Mouse (Mus musculus) CH12.LX (cell line): ENCODE data around the gene Cfdp1. TPM values are rescaled to one million over a fixed set of nuclear protein-coding genes. Genes with fewer than 3 reads are reported as not detected.

Experiments
- DNase-seq: peaks from one replicate; pipeline ENCODE4 v3.0.0-alpha.2; 2013; ENCODE audit errors: extremely low read depth
- H3K27ac ChIP-seq: 2 replicates; pipeline ENCODE4 v1.5.1; 2012; ENCODE audit warnings: low read depth, mild to moderate bottlenecking, control low read depth, moderate library complexity; ENCODE audit not compliant: insufficient read depth
- H3K27me3 ChIP-seq: replicated peaks from 2 replicates; pipeline ENCODE3; 2012; ENCODE audit warnings: inconsistent platforms
- H3K36me3 ChIP-seq, 2 experiments: replicated peaks in 1 of 2; 2 replicates each; pipeline versions ENCODE3 to v1.6.1; 2012; ENCODE audit warnings: inconsistent platforms in 1 of 2, low read length in 1 of 2, mild to moderate bottlenecking in 1 of 2, mixed read lengths in 1 of 2, moderate library complexity in 1 of 2; ENCODE audit not compliant: control insufficient read depth in 1 of 2, insufficient read depth in 1 of 2
- H3K4me1 ChIP-seq, 2 experiments: 2 replicates each; pipeline ENCODE4 v1.6.1; 2012; ENCODE audit warnings: inconsistent platforms in 1 of 2, moderate library complexity in 1 of 2; ENCODE audit not compliant: insufficient read depth in 2 of 2, control insufficient read depth in 1 of 2
- H3K4me2 ChIP-seq: 2 replicates; pipeline ENCODE4 v1.6.1; 2012; ENCODE audit warnings: low read depth, mild to moderate bottlenecking, control low read depth; ENCODE audit not compliant: poor library complexity, insufficient read depth, severe bottlenecking
- H3K4me3 ChIP-seq, 3 experiments: fragments of 150-350 bp in 1 of 3; sonication (generic) in 1 of 3; replicated peaks in 1 of 3; 2 replicates each; pipeline versions ENCODE3 to v1.5.1; 2011 to 2012; ENCODE audit warnings: low read depth in 2 of 3, low read length in 2 of 3, mild to moderate bottlenecking in 2 of 3, moderate library complexity in 2 of 3, control low read depth in 1 of 3, improper control_type of control experiment in 1 of 3, inconsistent platforms in 1 of 3, mixed read lengths in 1 of 3; ENCODE audit not compliant: poor library complexity in 1 of 3
- H3K79me2 ChIP-seq: replicated peaks from 2 replicates; pipeline ENCODE4 v1.6.1; 2012; ENCODE audit warnings: mild to moderate bottlenecking, moderate library complexity; ENCODE audit not compliant: control insufficient read depth, poor library complexity, insufficient read depth, severe bottlenecking; ENCODE audit errors: extremely low read depth
- H3K9ac ChIP-seq: 2 replicates; pipeline ENCODE4 v1.6.1; 2012; ENCODE audit warnings: low read depth, mild to moderate bottlenecking, control low read depth, moderate library complexity; ENCODE audit not compliant: insufficient read depth
- H3K9me3 ChIP-seq: replicated peaks from 2 replicates; pipeline ENCODE3; 2012; ENCODE audit warnings: low read length, inconsistent platforms, mixed read lengths
- BHLHE40 ChIP-seq: IDR thresholded peaks from 2 replicates; pipeline ENCODE4 v1.6.1; 2011; ENCODE audit warnings: mild to moderate bottlenecking, low read depth, low read length, improper control_type of control experiment
- CTCF ChIP-seq, 2 experiments: IDR thresholded peaks in 1 of 2; conservative IDR thresholded peaks in 1 of 2; 2 replicates each; pipeline ENCODE4 v1.5.1; 2011 to 2012; ENCODE audit warnings: low read depth in 2 of 2, low read length in 2 of 2, improper control_type of control experiment in 1 of 2, inconsistent platforms in 1 of 2, mild to moderate bottlenecking in 1 of 2, moderate library complexity in 1 of 2
- E2F4 ChIP-seq: IDR thresholded peaks from 2 replicates; pipeline ENCODE4 v1.6.1; 2011; ENCODE audit warnings: low read depth, low read length, improper control_type of control experiment; ENCODE audit not compliant: insufficient replicate concordance
- EP300 ChIP-seq: IDR thresholded peaks from 2 replicates; pipeline ENCODE4 v1.6.1; 2011; ENCODE audit warnings: low read length, improper control_type of control experiment
- ETS1 ChIP-seq: conservative IDR thresholded peaks from 2 replicates; pipeline ENCODE4 v1.6.1; 2012; ENCODE audit warnings: low read depth, mild to moderate bottlenecking, inconsistent platforms, low read length, improper control_type of control experiment, moderate library complexity
- GABPA ChIP-seq: IDR thresholded peaks from 2 replicates; pipeline ENCODE4 v1.6.1; 2012; ENCODE audit warnings: low read depth, low read length, improper control_type of control experiment, inconsistent platforms; ENCODE audit not compliant: insufficient replicate concordance
- HCFC1 ChIP-seq: IDR thresholded peaks from 2 replicates; pipeline ENCODE4 v1.6.1; 2012; ENCODE audit warnings: low read depth, mild to moderate bottlenecking, inconsistent platforms, low read length, improper control_type of control experiment
- IRF4 ChIP-seq: IDR thresholded peaks from 2 replicates; pipeline ENCODE4 v1.6.1; 2014; ENCODE audit warnings: low read depth, mild to moderate bottlenecking, inconsistent platforms, low read length, improper control_type of control experiment
- JUN ChIP-seq: IDR thresholded peaks from 2 replicates; pipeline ENCODE4 v1.6.1; 2011; ENCODE audit warnings: low read depth, mild to moderate bottlenecking, low read length, improper control_type of control experiment, moderate library complexity; ENCODE audit not compliant: insufficient read depth
- JUND ChIP-seq: conservative IDR thresholded peaks from 2 replicates; pipeline ENCODE4 v1.6.1; 2011; ENCODE audit warnings: low read depth, low read length, improper control_type of control experiment
- MAFK ChIP-seq: IDR thresholded peaks from 2 replicates; pipeline ENCODE4 v1.6.1; 2011; ENCODE audit warnings: low read length, improper control_type of control experiment; ENCODE audit not compliant: insufficient replicate concordance
- MAX ChIP-seq: IDR thresholded peaks from 2 replicates; pipeline ENCODE4 v1.6.1; 2011; ENCODE audit warnings: low read length, improper control_type of control experiment
- MAZ ChIP-seq: IDR thresholded peaks from 2 replicates; pipeline ENCODE4 v1.6.1; 2012; ENCODE audit warnings: low read depth, mild to moderate bottlenecking, inconsistent platforms, low read length, improper control_type of control experiment, moderate library complexity
- MEF2A ChIP-seq: IDR thresholded peaks from 2 replicates; pipeline ENCODE4 v1.6.1; 2014; ENCODE audit warnings: low read depth, mild to moderate bottlenecking, inconsistent platforms, low read length, improper control_type of control experiment, borderline replicate concordance
- NELFE ChIP-seq: IDR thresholded peaks from 2 replicates; pipeline ENCODE4 v1.6.1; 2011; ENCODE audit warnings: low read depth, low read length, improper control_type of control experiment
- NRF1 ChIP-seq: IDR thresholded peaks from 2 replicates; pipeline ENCODE4 v1.6.1; 2014; ENCODE audit warnings: low read depth, mild to moderate bottlenecking, inconsistent platforms, low read length, improper control_type of control experiment, moderate library complexity
- PAX5 ChIP-seq: IDR thresholded peaks from 2 replicates; pipeline ENCODE4 v1.6.1; 2012; ENCODE audit warnings: low read length, inconsistent platforms, mixed read lengths
- POLR2A ChIP-seq: IDR thresholded peaks from 2 replicates; pipeline ENCODE4 v1.6.1; 2011; ENCODE audit warnings: low read depth, mild to moderate bottlenecking, improper control_type of control experiment, low read length
- POLR2AphosphoS2 ChIP-seq: IDR thresholded peaks from 2 replicates; pipeline ENCODE4 v1.6.1; 2011; ENCODE audit warnings: low read depth, low read length, improper control_type of control experiment
- RCOR1 ChIP-seq: conservative IDR thresholded peaks from 2 replicates; pipeline ENCODE4 v1.6.1; 2012; ENCODE audit warnings: low read depth, mild to moderate bottlenecking, inconsistent platforms, low read length, improper control_type of control experiment
- SMC3 ChIP-seq: IDR thresholded peaks from 2 replicates; pipeline ENCODE4 v1.6.1; 2011; ENCODE audit warnings: low read depth, low read length, improper control_type of control experiment
- TBP ChIP-seq: conservative IDR thresholded peaks from 2 replicates; pipeline ENCODE4 v1.6.1; 2011; ENCODE audit warnings: low read depth, low read length, improper control_type of control experiment
- TCF12 ChIP-seq: IDR thresholded peaks from 2 replicates; pipeline ENCODE4 v1.6.1; 2014; ENCODE audit warnings: low read depth, mild to moderate bottlenecking, inconsistent platforms, low read length, improper control_type of control experiment
- USF1 ChIP-seq: IDR thresholded peaks from 2 replicates; pipeline ENCODE4 v1.6.1; 2014; ENCODE audit warnings: low read depth, mild to moderate bottlenecking, inconsistent platforms, low read length, improper control_type of control experiment
- USF2 ChIP-seq: conservative IDR thresholded peaks from 2 replicates; pipeline ENCODE4 v1.6.1; 2011; ENCODE audit warnings: low read depth, low read length, improper control_type of control experiment
- ZKSCAN1 ChIP-seq: IDR thresholded peaks from 2 replicates; pipeline ENCODE4 v1.6.1; 2012; ENCODE audit warnings: low read depth, inconsistent platforms, low read length, improper control_type of control experiment, borderline replicate concordance
- ZNF384 ChIP-seq: IDR thresholded peaks from 2 replicates; pipeline ENCODE4 v1.6.1; 2012; ENCODE audit warnings: low read depth, low read length, improper control_type of control experiment, inconsistent platforms
- dilution Hi-C: fragments of 300-500 bp; cut with MboI; formaldehyde crosslinking; loops from 2 replicates; pipeline ENCODE4 v1.14.3; 2020; ENCODE audit warnings: low sequenced_read_pairs; ENCODE audit not compliant: extremely low pct_unique_long_range_greater_than_20kb, extremely low pct_ligation_motif_present
- in situ Hi-C: fragments of 300-500 bp; cut with MboI; formaldehyde crosslinking; loops from 3 replicates; pipeline ENCODE4 v1.14.3; 2019; ENCODE audit warnings: low sequenced_read_pairs, low pct_ligation_motif_present, low pct_unique_long_range_greater_than_20kb, mixed read lengths
- polyA plus RNA-seq: library from polyadenylated mRNA; unstranded; fragments of >175 nt; gene quantifications from 2 replicates; pipeline ENCODE4 v1.2.1, GENCODE M21; 2012; ENCODE audit warnings: low read depth; ENCODE audit not compliant: insufficient read length
- total RNA-seq, 2 experiments: library from RNA; depleted of rRNA; stranded (reverse); fragments of 300-350 nt in 1 of 2; fragments of >200 nt in 1 of 2; gene quantifications; 2 replicates each; pipeline ENCODE4 v1.2.3; 2012 to 2014

Gene Cfdp1
- total and polyA plus RNA-seq, 3 experiments: 113 to 210 (median 169) TPM

GRCm38 (mm10) chr8:111890911-111891303, 36.8 kb upstream of the Cfdp1 start:
- H3K27ac ChIP-seq: no peak overlapping the region
- in situ Hi-C loops: no loop called here
- H3K79me2 ChIP-seq: no peaks in the 10 kb centered on the region
- peaks cover 2% of the 10 kb centered on the region for H3K27me3 ChIP-seq
- no peak overlapping the region for H3K4me3 ChIP-seq
- no peaks in the 10 kb centered on the region for H3K9me3 ChIP-seq
- TF ChIP-seq PAX5 (no peak), CTCF (conservative IDR thresholded peaks at IDR 0.05 in 1 of 2, IDR thresholded peaks at IDR 0.05 in 1 of 2; ENCODE audit: low read depth in 2 of 2, low read length in 2 of 2) (no peak), BHLHE40 (no peak), TBP (no peak), MAZ (no peak), HCFC1 (no peak), IRF4 (no peak), ETS1 (no peak), E2F4 (no peak), JUN (no peak), TCF12 (no peak), NRF1 (no peak), MAX (no peak), USF2 (no peak), SMC3 (no peak), USF1 (no peak), NELFE (no peak), EP300 (no peak), GABPA (no peak), JUND (no peak)
- dilution Hi-C loops: no loop called here
- DNase-seq: no peak
- H3K9ac ChIP-seq: no peak overlapping the region
- H3K4me1 ChIP-seq: peaks cover 4 to 5% of the 10 kb centered on the region in 2 experiments
- H3K36me3 ChIP-seq: no peaks in the 10 kb centered on the region
- H3K4me2 ChIP-seq: no peak overlapping the region

DNA sequence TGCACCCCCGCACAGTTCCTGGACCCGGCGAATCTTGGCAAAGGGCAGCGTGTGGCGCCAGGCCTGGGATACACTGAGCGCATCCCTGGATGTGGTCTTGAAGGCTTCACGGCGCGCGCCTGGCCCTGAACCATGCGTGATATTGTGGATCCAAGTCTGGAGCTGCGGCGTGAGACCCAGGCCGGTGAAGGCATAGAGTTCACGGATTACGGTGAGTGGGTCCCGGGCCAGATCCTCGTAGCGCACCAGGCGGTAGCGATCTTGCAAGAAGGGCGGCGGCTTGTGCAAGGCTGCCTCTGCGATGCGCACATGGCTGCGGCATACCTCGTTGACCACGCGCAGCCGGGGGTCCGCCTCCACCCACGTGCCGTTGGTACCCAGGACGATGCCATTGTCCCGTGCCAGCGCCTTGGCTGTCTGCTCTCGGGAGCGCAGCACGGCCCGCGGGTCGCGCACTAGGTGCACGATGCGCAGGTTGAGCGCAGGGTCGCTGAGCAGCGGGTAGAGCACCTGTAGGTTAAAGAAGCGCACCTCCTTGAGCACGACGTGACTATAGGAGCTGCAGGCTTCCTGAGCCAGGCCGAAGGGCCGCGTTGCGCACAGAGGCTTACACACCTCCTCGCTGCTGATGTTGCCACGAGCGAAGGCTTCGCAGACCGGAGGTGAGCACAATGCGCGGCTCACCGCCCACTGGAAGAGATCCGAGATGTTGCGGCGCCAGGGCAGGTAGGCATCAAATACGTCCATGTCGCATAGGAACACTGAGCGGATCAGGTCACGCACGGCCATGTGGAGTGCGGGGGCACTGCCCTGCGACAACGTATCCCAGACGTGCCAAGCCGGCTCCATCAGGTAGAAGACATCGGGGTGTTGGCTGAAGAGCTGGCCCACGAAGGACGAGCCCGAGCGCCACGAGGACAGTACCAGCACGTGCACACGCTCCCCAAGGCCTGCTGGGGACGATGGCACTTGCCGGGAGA, 36.1 kb upstream of the Cfdp1 start:
- H3K4me3 ChIP-seq: no peak overlapping the region
- dilution Hi-C loops: no loop called here
- peaks cover 2% of the 10 kb centered on the region for H3K27me3 ChIP-seq

More for the DNA sequence above, 36.1 kb upstream of the Cfdp1 start:
- TF ChIP-seq CTCF (conservative IDR thresholded peaks at IDR 0.05 in 1 of 2, IDR thresholded peaks at IDR 0.05 in 1 of 2; ENCODE audit: low read depth in 2 of 2, low read length in 2 of 2) (no peak), RCOR1 (no peak), ZNF384 (no peak), MAFK (no peak), POLR2AphosphoS2 (no peak), POLR2A (no peak), ZKSCAN1 (no peak), MEF2A (no peak), ETS1 (no peak), JUN (no peak), TCF12 (no peak)
- H3K36me3 ChIP-seq: no peaks in the 10 kb centered on the region
- no peak overlapping the region for H3K9ac ChIP-seq
- in situ Hi-C loops: no loop called here
- H3K9me3 ChIP-seq: no peaks in the 10 kb centered on the region
- no peak for DNase-seq
- no peak overlapping the region for H3K4me2 ChIP-seq
- peaks cover 4 to 5% of the 10 kb centered on the region in 2 experiments for H3K4me1 ChIP-seq
- no peaks in the 10 kb centered on the region for H3K79me2 ChIP-seq
- no peak overlapping the region; the same call in 1 of the 2 replicates for H3K27ac ChIP-seq
